Mouse (Mus musculus): ENCODE measurements around the gene Tmem203.

GRCm38 (mm10) chr2:25286837-25287636, 31.8 kb downstream of the Tmem203 start:
- TF ChIP-seq CTCF (IDR thresholded peaks at IDR 0.05; ENCODE audit: low read depth), result no peak
- no peak for TF ChIP-seq EP300 (IDR thresholded peaks at IDR 0.05; ENCODE audit: low read depth)

Measured in liver, embryonic 14.5 days (tissue).